Mouse (Mus musculus): ENCODE results near the gene Slc6a11.

- TF ChIP-seq CTCF (IDR thresholded peaks at IDR 0.05; ENCODE audit: insufficient read depth, low read length) (no peak), POLR2A (IDR thresholded peaks at IDR 0.05; ENCODE audit: borderline replicate concordance, extremely low read depth, low read depth, low read length) (no peak)
These were observed 153.1 kb downstream of the Slc6a11 start for GRCm38 (mm10) chr6:114283927-114284703.

Data from lung, adult 2 months (tissue).